Mouse (Mus musculus): ENCODE results near the gene Lsamp. TPM values are rescaled to one million over a fixed set of nuclear protein-coding genes. Genes with fewer than 3 reads are reported as not detected.
"Not testable (repeated sequence)": the region's sequence is repeated elsewhere in the genome, so short reads cannot be mapped to it uniquely, and the experiment has no call there.

Gene Lsamp
- polyA plus RNA-seq, 1 experiment from 2014 or later, result 6.7 TPM

GRCm38 (mm10) chr16:41938258-41938657 is 1954.1 kb downstream of the Lsamp start:
- Histone ChIP-seq H3K27me3 (no peaks in the 10 kb centered on the region), H3K36me3 (no peaks in the 10 kb centered on the region), H3K9me3 (no peaks in the 10 kb centered on the region), H3K4me2 (no peak overlapping the region), H3K9ac (replicated peaks) (no peak overlapping the region), H3K4me3 (replicated peaks) (no peak overlapping the region), H3K27ac (no peak overlapping the region), H3K4me1 (replicated peaks) (no peaks in the 10 kb centered on the region; the same call in 1 of the 2 replicates)
- WGBS, result 90% methylated on average over 5 of the region's 5 CpGs
- ATAC-seq (ENCODE audit: insufficient number of reproducible peaks, insufficient read depth, low FRiP score, low TSS enrichment, low read depth), result no peak

- WGBS, result 83% methylated on average over 7 of the region's 7 CpGs
- no peaks in the 10 kb centered on the region for H3K9me3 ChIP-seq
- no peaks in the 10 kb centered on the region for H3K27me3 ChIP-seq
- no peaks in the 10 kb centered on the region; the same call in 1 of the 2 replicates for H3K4me1 ChIP-seq (replicated peaks)
- H3K4me2 ChIP-seq, result no peak overlapping the region
- no peak overlapping the region for H3K9ac ChIP-seq (replicated peaks)
- no peaks in the 10 kb centered on the region for H3K36me3 ChIP-seq
- H3K4me3 ChIP-seq (replicated peaks), result no peak overlapping the region
- ATAC-seq (ENCODE audit: insufficient number of reproducible peaks, insufficient read depth, low FRiP score, low TSS enrichment, low read depth), result no peak
- H3K27ac ChIP-seq, result no peak overlapping the region
These were observed 1957.6 kb downstream of the Lsamp start for GRCm38 (mm10) chr16:41941591-41942315.

- no peaks in the 10 kb centered on the region for H3K4me1 ChIP-seq (replicated peaks)
- no peak overlapping the region for H3K4me3 ChIP-seq (replicated peaks)
- H3K9ac ChIP-seq (replicated peaks), result no peak overlapping the region
- no peak overlapping the region for H3K27ac ChIP-seq
- H3K4me2 ChIP-seq, result no peak overlapping the region
- 92% methylated on average over 3 of the region's 3 CpGs for WGBS
- ATAC-seq (ENCODE audit: insufficient number of reproducible peaks, insufficient read depth, low FRiP score, low TSS enrichment, low read depth), result no peak
- no peaks in the 10 kb centered on the region for H3K27me3 ChIP-seq
- H3K9me3 ChIP-seq, result peaks cover 9% of the 10 kb centered on the region; the same call in 1 of the 2 replicates
- no peaks in the 10 kb centered on the region for H3K36me3 ChIP-seq
These were observed 1973.7 kb downstream of the Lsamp start for GRCm38 (mm10) chr16:41957811-41958210.

GRCm38 (mm10) chr16:41965636-41966035 is 1981.5 kb downstream of the Lsamp start:
- Histone ChIP-seq H3K9me3 (no peaks in the 10 kb centered on the region), H3K9ac (replicated peaks) (no peak overlapping the region), H3K4me2 (no peak overlapping the region), H3K4me1 (replicated peaks) (no peaks in the 10 kb centered on the region), H3K27me3 (no peaks in the 10 kb centered on the region), H3K36me3 (no peaks in the 10 kb centered on the region), H3K4me3 (replicated peaks) (no peak overlapping the region), H3K27ac (no peak overlapping the region)
- no peak for ATAC-seq (ENCODE audit: insufficient number of reproducible peaks, insufficient read depth, low FRiP score, low TSS enrichment, low read depth)
- WGBS, result 42% methylated on average over 1 of the region's 1 CpGs

- Histone ChIP-seq H3K4me1 (replicated peaks) (no peaks in the 10 kb centered on the region), H3K9me3 (no peaks in the 10 kb centered on the region), H3K9ac (replicated peaks) (no peak overlapping the region), H3K27ac (no peak overlapping the region), H3K27me3 (no peaks in the 10 kb centered on the region), H3K4me2 (no peak overlapping the region), H3K36me3 (no peaks in the 10 kb centered on the region), H3K4me3 (replicated peaks) (no peak overlapping the region)
- no peak for ATAC-seq (ENCODE audit: insufficient number of reproducible peaks, insufficient read depth, low FRiP score, low TSS enrichment, low read depth)
- 70% methylated on average over 2 of the region's 2 CpGs for whole genome bisulfite sequencing
These were observed 1985.1 kb downstream of the Lsamp start for GRCm38 (mm10) chr16:41969215-41969614.

GRCm38 (mm10) chr16:41974866-41975719 is 1990.9 kb downstream of the Lsamp start:
- H3K9me3 ChIP-seq, result no peaks in the 10 kb centered on the region
- WGBS, result 33% methylated on average over 2 of the region's 2 CpGs
- H3K4me1 ChIP-seq (replicated peaks), result no peaks in the 10 kb centered on the region
- no peak overlapping the region for H3K9ac ChIP-seq (replicated peaks)
- H3K4me2 ChIP-seq, result no peak overlapping the region
- H3K4me3 ChIP-seq (replicated peaks), result no peak overlapping the region
- ATAC-seq (ENCODE audit: insufficient number of reproducible peaks, insufficient read depth, low FRiP score, low TSS enrichment, low read depth), result peak; percentile 81
- no peaks in the 10 kb centered on the region for H3K27me3 ChIP-seq
- H3K27ac ChIP-seq, result no peak overlapping the region
- H3K36me3 ChIP-seq, result no peaks in the 10 kb centered on the region

GRCm38 (mm10) chr16:41976897-41977296 is 1992.7 kb downstream of the Lsamp start:
- H3K27me3 ChIP-seq, result no peaks in the 10 kb centered on the region
- no peak overlapping the region for H3K4me3 ChIP-seq (replicated peaks)
- no peaks in the 10 kb centered on the region for H3K9me3 ChIP-seq
- no peaks in the 10 kb centered on the region for H3K4me1 ChIP-seq (replicated peaks)
- no peak overlapping the region for H3K9ac ChIP-seq (replicated peaks)
- no peak overlapping the region for H3K4me2 ChIP-seq
- WGBS, result 77% methylated on average over 5 of the region's 5 CpGs
- ATAC-seq (ENCODE audit: insufficient number of reproducible peaks, insufficient read depth, low FRiP score, low TSS enrichment, low read depth), result no peak
- no peak overlapping the region for H3K27ac ChIP-seq
- H3K36me3 ChIP-seq, result no peaks in the 10 kb centered on the region

- no peak overlapping the region for H3K9ac ChIP-seq (replicated peaks)
- no peaks in the 10 kb centered on the region for H3K9me3 ChIP-seq
- WGBS, result 76% methylated on average over 1 of the region's 1 CpGs
- H3K4me2 ChIP-seq, result no peak overlapping the region
- H3K27ac ChIP-seq, result no peak overlapping the region
- H3K4me1 ChIP-seq (replicated peaks), result no peaks in the 10 kb centered on the region
- no peak for ATAC-seq (ENCODE audit: insufficient number of reproducible peaks, insufficient read depth, low FRiP score, low TSS enrichment, low read depth)
- H3K27me3 ChIP-seq, result no peaks in the 10 kb centered on the region
- no peaks in the 10 kb centered on the region for H3K36me3 ChIP-seq
- no peak overlapping the region for H3K4me3 ChIP-seq (replicated peaks)
These were observed 2012.8 kb downstream of the Lsamp start for GRCm38 (mm10) chr16:41996956-41997355.

GRCm38 (mm10) chr16:42002925-42003324 is 2018.8 kb downstream of the Lsamp start:
- H3K4me2 ChIP-seq, result no peak overlapping the region
- no peaks in the 10 kb centered on the region for H3K27me3 ChIP-seq
- H3K36me3 ChIP-seq, result no peaks in the 10 kb centered on the region
- no peaks in the 10 kb centered on the region for H3K9me3 ChIP-seq
- H3K4me3 ChIP-seq (replicated peaks), result no peak overlapping the region
- WGBS, result 87% methylated on average over 5 of the region's 5 CpGs
- no peak for ATAC-seq (ENCODE audit: insufficient number of reproducible peaks, insufficient read depth, low FRiP score, low TSS enrichment, low read depth)
- no peaks in the 10 kb centered on the region for H3K4me1 ChIP-seq (replicated peaks)
- H3K27ac ChIP-seq, result no peak overlapping the region
- H3K9ac ChIP-seq (replicated peaks), result no peak overlapping the region

GRCm38 (mm10) chr16:42003506-42003905 is 2019.3 kb downstream of the Lsamp start:
- WGBS, result 92% methylated on average over 11 of the region's 11 CpGs
- H3K36me3 ChIP-seq; ATAC-seq (ENCODE audit: insufficient number of reproducible peaks, insufficient read depth, low FRiP score, low TSS enrichment, low read depth): not testable (repeated sequence)

GRCm38 (mm10) chr16:42004166-42004565 is 2020.0 kb downstream of the Lsamp start:
- Histone ChIP-seq H3K27ac (no peak overlapping the region), H3K9ac (replicated peaks) (no peak overlapping the region), H3K4me2 (no peak overlapping the region), H3K4me3 (replicated peaks) (no peak overlapping the region), H3K4me1 (replicated peaks) (no peaks in the 10 kb centered on the region), H3K36me3 (no peaks in the 10 kb centered on the region), H3K9me3 (no peaks in the 10 kb centered on the region), H3K27me3 (no peaks in the 10 kb centered on the region)
- WGBS, result 59% methylated on average over 1 of the region's 1 CpGs
- ATAC-seq (ENCODE audit: insufficient number of reproducible peaks, insufficient read depth, low FRiP score, low TSS enrichment, low read depth), result no peak

More at GRCm38 (mm10) chr16:42003506-42003905, 2019.3 kb downstream of the Lsamp start:
- not testable (repeated sequence) for H3K9me3 ChIP-seq; H3K27me3 ChIP-seq; H3K9ac ChIP-seq (replicated peaks); H3K4me3 ChIP-seq (replicated peaks); H3K4me1 ChIP-seq (replicated peaks); H3K4me2 ChIP-seq; H3K27ac ChIP-seq

Data from limb, embryonic 12.5 days (tissue).